ENCODE assay signal across 17 mouse cellular contexts in genomic region chr15:32042589-32042988, GRCm38 (mm10).
DNase-seq lines count a peak whose midpoint lies in the region; ATAC-seq and TF ChIP-seq lines count a peak whose summit lies in the region.
"Had no signal": no experiment of that assay in that cellular context is flagged by ENCODE, and none has a peak within 500 bp of the region (broad histone marks: within the 10 kb centered on the region; RNA-seq: fewer than 3 reads in every experiment).

No protein-coding gene starts in this region.

- WGBS in kidney, embryonic 14.5 days: 56% methylated on average over 1 of the region's 1 CpGs
- WGBS in lung, postnatal 0 days: 36% methylated on average over 1 of the region's 1 CpGs
- WGBS in stomach, embryonic 16.5 days: 42% methylated on average over 1 of the region's 1 CpGs
- 86% methylated on average over 1 of the region's 1 CpGs for WGBS in hindbrain, embryonic 16.5 days

- H3K9me3 ChIP-seq in kidney, embryonic 14.5 days (ENCODE audit: control insufficient read depth, low read length): no peaks in the 10 kb centered on the region
- no peaks in the 10 kb centered on the region for H3K9me3 ChIP-seq in lung, postnatal 0 days (ENCODE audit: low read length)
- no peaks in the 10 kb centered on the region for H3K9me3 ChIP-seq in stomach, embryonic 16.5 days (replicated peaks; ENCODE audit: control insufficient read depth, low read length)
- H3K9me3 ChIP-seq in hindbrain, embryonic 16.5 days (ENCODE audit: control insufficient read depth, low read length): no peaks in the 10 kb centered on the region
- H3K9me3 ChIP-seq: embryonic facial prominence, embryonic 13.5 days; forebrain, embryonic 10.5 days; G1E; limb, embryonic 15.5 days had no signal

- DNase-seq in kidney, postnatal 10 days: no peak
- peak; percentile 27 for DNase-seq in lung, postnatal 0 days (ENCODE audit: low spot score)
- DNase-seq in lung, postnatal 14 days: no peak
- peak; percentile 31 to 44 for DNase-seq in heart, postnatal 14 days
- no peak for DNase-seq in left cerebral cortex, adult 2 months (ENCODE audit: extremely low spot score in 1 of 2, low spot score in 2 of 2)
- DNase-seq: adrenal gland, postnatal 14 days; cerebellum, postnatal 36 days; midbrain, embryonic 14.5 days had no signal

- peak overlapping the region; percentile 51; the same call in 1 of the 2 replicates for H3K27ac ChIP-seq in kidney, embryonic 14.5 days (ENCODE audit: low read depth, low read length)
- H3K27ac ChIP-seq in lung, postnatal 0 days (ENCODE audit: low read length): no peak overlapping the region
- peak overlapping the region; percentile 78 for H3K27ac ChIP-seq in stomach, embryonic 16.5 days (ENCODE audit: low read length)
- H3K27ac ChIP-seq in hindbrain, embryonic 16.5 days (ENCODE audit: low read depth, low read length): no peak overlapping the region
- no peak overlapping the region for H3K27ac ChIP-seq in left cerebral cortex, adult 2 months
- H3K27ac ChIP-seq: embryonic facial prominence, embryonic 13.5 days; forebrain, embryonic 10.5 days; hindbrain, embryonic 14.5 days; limb, embryonic 15.5 days; macrophage had no signal

- no peak overlapping the region for H3K4me3 ChIP-seq in kidney, embryonic 14.5 days (ENCODE audit: low read length)
- no peak overlapping the region for H3K4me3 ChIP-seq in lung, postnatal 0 days (ENCODE audit: low read depth, low read length)
- no peak overlapping the region for H3K4me3 ChIP-seq in stomach, embryonic 16.5 days (replicated peaks; ENCODE audit: low read length)
- H3K4me3 ChIP-seq in hindbrain, embryonic 16.5 days (ENCODE audit: low read length): no peak overlapping the region
- no peak overlapping the region for H3K4me3 ChIP-seq in left cerebral cortex, adult 2 months
- H3K4me3 ChIP-seq: embryonic facial prominence, embryonic 13.5 days; forebrain, embryonic 10.5 days; limb, embryonic 15.5 days had no signal

- TF ChIP-seq EP300 in lung, postnatal 0 days (IDR thresholded peaks at IDR 0.05): 0 out of 2 replicates have a peak, but pooled peaks have one; percentile 14

- intact Hi-C loops in heart, postnatal 14 days (cut with DNase I): no loop called here
- intact Hi-C loops in left cerebral cortex, adult 2 months (cut with DNase I): no loop called here

- no peak overlapping the region for H3K9ac ChIP-seq in kidney, embryonic 14.5 days (ENCODE audit: low read depth, low read length)
- no peak overlapping the region for H3K9ac ChIP-seq in lung, postnatal 0 days (replicated peaks; ENCODE audit: low read depth)
- H3K9ac ChIP-seq in stomach, embryonic 16.5 days (ENCODE audit: low read length): no peak overlapping the region
- no peak overlapping the region for H3K9ac ChIP-seq in hindbrain, embryonic 16.5 days (ENCODE audit: low read depth, low read length)
- H3K9ac ChIP-seq: embryonic facial prominence, embryonic 13.5 days; hindbrain, embryonic 14.5 days; limb, embryonic 15.5 days had no signal

- no peak overlapping the region for H3K4me2 ChIP-seq in kidney, embryonic 14.5 days (replicated peaks; ENCODE audit: low read depth, low read length)
- no peak overlapping the region for H3K4me2 ChIP-seq in lung, postnatal 0 days (replicated peaks; ENCODE audit: low read depth, low read length)
- no peak overlapping the region for H3K4me2 ChIP-seq in stomach, embryonic 16.5 days (ENCODE audit: low read depth, low read length)
- H3K4me2 ChIP-seq in hindbrain, embryonic 16.5 days (ENCODE audit: low read length): no peak overlapping the region
- H3K4me2 ChIP-seq: embryonic facial prominence, embryonic 13.5 days; hindbrain, embryonic 14.5 days; limb, embryonic 15.5 days had no signal

- ATAC-seq in kidney, embryonic 14.5 days (ENCODE audit: low FRiP score, low TSS enrichment): no peak; the same call in 1 of the 2 replicates
- ATAC-seq in lung, postnatal 0 days: peak; percentile 67
- ATAC-seq in stomach, embryonic 16.5 days (ENCODE audit: insufficient read depth, low FRiP score): no peak
- ATAC-seq in hindbrain, embryonic 16.5 days: no peak

- H3K27me3 ChIP-seq in kidney, embryonic 14.5 days (ENCODE audit: control insufficient read depth, insufficient read depth, low read length): no peaks in the 10 kb centered on the region
- H3K27me3 ChIP-seq in lung, postnatal 0 days (replicated peaks; ENCODE audit: insufficient read depth, low read length): no peaks in the 10 kb centered on the region
- no peaks in the 10 kb centered on the region for H3K27me3 ChIP-seq in stomach, embryonic 16.5 days (ENCODE audit: control insufficient read depth, insufficient read depth, low read length)
- H3K27me3 ChIP-seq in hindbrain, embryonic 16.5 days (replicated peaks; ENCODE audit: control insufficient read depth, insufficient read depth, low read length): no peaks in the 10 kb centered on the region
- H3K27me3 ChIP-seq: embryonic facial prominence, embryonic 13.5 days; limb, embryonic 15.5 days had no signal

- no peaks in the 10 kb centered on the region for H3K4me1 ChIP-seq in kidney, embryonic 14.5 days (ENCODE audit: control insufficient read depth, insufficient read depth, low read length)
- H3K4me1 ChIP-seq in lung, postnatal 0 days (ENCODE audit: insufficient read depth, low read depth, low read length): no peaks in the 10 kb centered on the region
- 0 out of 2 replicates have a peak, but pooled peaks cover 14% of the 10 kb centered on the region for H3K4me1 ChIP-seq in stomach, embryonic 16.5 days (ENCODE audit: control insufficient read depth, insufficient read depth, low read length)
- H3K4me1 ChIP-seq in hindbrain, embryonic 16.5 days (ENCODE audit: control insufficient read depth, insufficient read depth, low read depth, low read length): no peaks in the 10 kb centered on the region
- H3K4me1 ChIP-seq: forebrain, embryonic 10.5 days had no signal

- TF ChIP-seq CTCF in lung, postnatal 0 days (IDR thresholded peaks at IDR 0.05): no peak
- TF ChIP-seq CTCF in left cerebral cortex, adult 2 months (IDR thresholded peaks at IDR 0.05): no peak

- no peaks in the 10 kb centered on the region for H3K36me3 ChIP-seq in kidney, embryonic 14.5 days (ENCODE audit: control insufficient read depth, insufficient read depth, low read length)
- H3K36me3 ChIP-seq in lung, postnatal 0 days (ENCODE audit: insufficient read depth, low read length): no peaks in the 10 kb centered on the region
- no peaks in the 10 kb centered on the region for H3K36me3 ChIP-seq in stomach, embryonic 16.5 days (ENCODE audit: control insufficient read depth, insufficient read depth, low read length)
- H3K36me3 ChIP-seq in hindbrain, embryonic 16.5 days (ENCODE audit: control insufficient read depth, insufficient read depth, low read length): no peaks in the 10 kb centered on the region
- H3K36me3 ChIP-seq: embryonic facial prominence, embryonic 13.5 days; forebrain, embryonic 10.5 days; G1E; limb, embryonic 15.5 days had no signal

Comparison
In these comparisons a context has a peak if more than half of its experiments do, and no peak if none do; other contexts are left out.
1. DNase-seq: peak in lung, postnatal 0 days (single experiment) and heart, postnatal 14 days (2 of 2); none in kidney, postnatal 10 days (single experiment), lung, postnatal 14 days (single experiment) and left cerebral cortex, adult 2 months (0 of 2).
2. H3K27ac ChIP-seq: peak in kidney, embryonic 14.5 days (single experiment) and stomach, embryonic 16.5 days (single experiment); none in lung, postnatal 0 days (single experiment), hindbrain, embryonic 16.5 days (single experiment) and left cerebral cortex, adult 2 months (single experiment).